Mouse (Mus musculus) intestine, embryonic 16.5 days (tissue): Measurements from ENCODE around the gene Zpr1. TPM values are rescaled to one million over a fixed set of nuclear protein-coding genes. Genes with fewer than 3 reads are reported as not detected.

Source experiments
- ATAC-seq: fragments of 200-750 bp; cut with Nextera tagmentation; 2 replicates; pipeline ENCODE4 v1.8.0; 2017; ENCODE audit warnings: moderate TSS enrichment, moderate library complexity
- H3K27ac ChIP-seq: fragments of 300-500 bp; sonication (generic); 2 replicates; pipeline ENCODE4 v1.5.1; 2014; ENCODE audit warnings: mild to moderate bottlenecking, low read length
- H3K27me3 ChIP-seq: fragments of 300-500 bp; sonication (generic); replicated peaks from 2 replicates; pipeline ENCODE4 v1.6.1; 2014; ENCODE audit warnings: low read length, control low read depth, mixed read lengths; ENCODE audit not compliant: control insufficient read depth, insufficient read depth
- H3K36me3 ChIP-seq: fragments of 300-500 bp; sonication (generic); 2 replicates; pipeline ENCODE4 v1.6.1; 2014; ENCODE audit warnings: low read length, control low read depth; ENCODE audit not compliant: control insufficient read depth, insufficient read depth
- H3K4me1 ChIP-seq: fragments of 300-500 bp; sonication (generic); 2 replicates; pipeline ENCODE4 v1.6.1; 2014; ENCODE audit warnings: low read length, control low read depth, mixed read lengths; ENCODE audit not compliant: control insufficient read depth, insufficient read depth
- H3K4me2 ChIP-seq: fragments of 300-500 bp; sonication (generic); 2 replicates; pipeline ENCODE4 v1.6.1; 2014; ENCODE audit warnings: low read depth, low read length, control low read depth
- H3K4me3 ChIP-seq: fragments of 300-500 bp; sonication (generic); 2 replicates; pipeline ENCODE4 v1.5.1; 2014; ENCODE audit warnings: mild to moderate bottlenecking, low read length
- H3K9ac ChIP-seq: fragments of 300-500 bp; sonication (generic); 2 replicates; pipeline ENCODE4 v1.6.1; 2014; ENCODE audit warnings: low read depth, low read length
- H3K9me3 ChIP-seq: fragments of 300-500 bp; sonication (generic); 2 replicates; pipeline ENCODE4 v1.6.1; 2016; ENCODE audit warnings: low read length, control low read depth; ENCODE audit not compliant: control insufficient read depth
- WGBS: fragments of 180-500 bp; shearing (Covaris S2); extraction: QIAGEN DNeasy Blood & Tissue Kit; methylation state at CpG from one replicate; pipeline ENCODE4 v1.1.7; 2014; 5-methylcytosine and 5-hydroxymethylcytosine counted together
- polyA plus RNA-seq: library from polyadenylated mRNA; unstranded; fragments of >200 nt; fragmentation: Nextera tagmentation; extraction: Ambion mirVana; gene quantifications from 2 replicates; pipeline ENCODE4 v1.2.1, GENCODE M21; 2015

Zpr1 gene
- polyA plus RNA-seq, 1 experiment from 2014 or later = 50.0 TPM

GRCm38 (mm10) chr9:46274494-46274893, 1.6 kb downstream of the Zpr1 start:
- no peak for ATAC-seq
- H3K9me3 ChIP-seq = no peaks in the 10 kb centered on the region
- no peaks in the 10 kb centered on the region; the same call in 1 of the 2 replicates for H3K27me3 ChIP-seq
- H3K9ac ChIP-seq = no peak overlapping the region
- H3K4me1 ChIP-seq = peaks cover 5% of the 10 kb centered on the region
- H3K4me2 ChIP-seq = no peak overlapping the region; the same call in 1 of the 2 replicates
- 88% methylated on average over 9 of the region's 9 CpGs for WGBS
- no peak overlapping the region for H3K27ac ChIP-seq
- H3K36me3 ChIP-seq = peaks cover 19% of the 10 kb centered on the region; the same call in 1 of the 2 replicates
- no peak overlapping the region for H3K4me3 ChIP-seq

- Histone ChIP-seq H3K4me2 (peak within 1 kb of the TSS; percentile 69), H3K4me1 (peaks cover 6% of the 10 kb centered on the region), H3K27ac (peak within 1 kb of the TSS; percentile 94), H3K9ac (peak within 1 kb of the TSS; percentile 91), H3K4me3 (peak within 1 kb of the TSS; percentile 96), H3K27me3 (no peaks in the 10 kb centered on the region), H3K9me3 (no peaks in the 10 kb centered on the region), H3K36me3 (peaks cover 20% of the 10 kb centered on the region)
- under 1% methylated on average over 55 of the region's 55 CpGs for WGBS
- ATAC-seq = peak; percentile 94
Observed at GRCm38 (mm10) chr9:46282631-46283436, 10.0 kb downstream of the Zpr1 start, which contains the start of gene Bud13. Gene Bud13 (plus strand): TSS chr9:46283008.

- ATAC-seq = no peak
- H3K36me3 ChIP-seq = peaks cover 13% of the 10 kb centered on the region
- WGBS = 82% methylated on average over 4 of the region's 4 CpGs
- H3K9me3 ChIP-seq = no peaks in the 10 kb centered on the region
- H3K27ac ChIP-seq = no peak overlapping the region
- H3K27me3 ChIP-seq = no peaks in the 10 kb centered on the region
- H3K4me2 ChIP-seq = no peak overlapping the region
- H3K4me3 ChIP-seq = no peak overlapping the region
- H3K9ac ChIP-seq = no peak overlapping the region
- no peaks in the 10 kb centered on the region for H3K4me1 ChIP-seq
Observed at GRCm38 (mm10) chr9:46298381-46298780, 25.5 kb downstream of the Zpr1 start.

GRCm38 (mm10) chr9:46302142-46302541, 29.3 kb downstream of the Zpr1 start:
- Histone ChIP-seq H3K4me1 (no peaks in the 10 kb centered on the region), H3K27me3 (no peaks in the 10 kb centered on the region), H3K4me2 (no peak overlapping the region), H3K36me3 (peaks cover 5% of the 10 kb centered on the region; the same call in 1 of the 2 replicates), H3K9ac (no peak overlapping the region), H3K27ac (no peak overlapping the region), H3K9me3 (no peaks in the 10 kb centered on the region), H3K4me3 (no peak overlapping the region)
- WGBS = 16% methylated on average over 2 of the region's 2 CpGs
- ATAC-seq = no peak

GRCm38 (mm10) chr9:46309121-46309520, 36.3 kb downstream of the Zpr1 start:
- no peak overlapping the region for H3K9ac ChIP-seq
- H3K9me3 ChIP-seq = no peaks in the 10 kb centered on the region
- no peak overlapping the region for H3K4me2 ChIP-seq
- H3K27me3 ChIP-seq = no peaks in the 10 kb centered on the region
- whole genome bisulfite sequencing = 10% methylated on average over 7 of the region's 7 CpGs
- H3K4me3 ChIP-seq = no peak overlapping the region
- no peak for ATAC-seq
- no peak overlapping the region for H3K27ac ChIP-seq
- no peaks in the 10 kb centered on the region for H3K36me3 ChIP-seq
- no peaks in the 10 kb centered on the region for H3K4me1 ChIP-seq

- no peak overlapping the region for H3K27ac ChIP-seq
- no peak overlapping the region for H3K4me2 ChIP-seq
- H3K36me3 ChIP-seq = no peaks in the 10 kb centered on the region
- H3K4me3 ChIP-seq = no peak overlapping the region
- no peaks in the 10 kb centered on the region for H3K27me3 ChIP-seq
- peak; percentile 40; the same call in 1 of the 2 replicates for ATAC-seq
- H3K9me3 ChIP-seq = no peaks in the 10 kb centered on the region
- no peak overlapping the region for H3K9ac ChIP-seq
- 3% methylated on average over 4 of the region's 4 CpGs for WGBS
- H3K4me1 ChIP-seq = no peaks in the 10 kb centered on the region
Observed at GRCm38 (mm10) chr9:46314507-46314906, 41.6 kb downstream of the Zpr1 start.

- ATAC-seq = no peak
- Histone ChIP-seq H3K4me2 (no peak overlapping the region), H3K27me3 (no peaks in the 10 kb centered on the region), H3K4me1 (no peaks in the 10 kb centered on the region), H3K27ac (no peak overlapping the region), H3K9ac (no peak overlapping the region), H3K9me3 (no peaks in the 10 kb centered on the region), H3K36me3 (no peaks in the 10 kb centered on the region), H3K4me3 (no peak overlapping the region)
- 51% methylated on average over 2 of the region's 2 CpGs for WGBS
Observed at GRCm38 (mm10) chr9:46314921-46315320, 42.1 kb downstream of the Zpr1 start.

- Histone ChIP-seq H3K4me1 (no peaks in the 10 kb centered on the region), H3K9ac (no peak overlapping the region), H3K27me3 (no peaks in the 10 kb centered on the region), H3K4me2 (no peak overlapping the region), H3K9me3 (no peaks in the 10 kb centered on the region), H3K4me3 (no peak overlapping the region), H3K36me3 (no peaks in the 10 kb centered on the region), H3K27ac (no peak overlapping the region)
- WGBS = 56% methylated on average over 11 of the region's 11 CpGs
- ATAC-seq = no peak
Observed at GRCm38 (mm10) chr9:46315807-46316365, 43.0 kb downstream of the Zpr1 start.

GRCm38 (mm10) chr9:46316388-46316787, 43.5 kb downstream of the Zpr1 start:
- Histone ChIP-seq H3K36me3 (no peaks in the 10 kb centered on the region), H3K4me2 (no peak overlapping the region), H3K4me3 (no peak overlapping the region), H3K4me1 (no peaks in the 10 kb centered on the region), H3K9ac (no peak overlapping the region), H3K9me3 (no peaks in the 10 kb centered on the region), H3K27me3 (no peaks in the 10 kb centered on the region), H3K27ac (no peak overlapping the region)
- ATAC-seq = no peak
- 32% methylated on average over 5 of the region's 5 CpGs for WGBS
